Mouse (Mus musculus): ENCODE data around the gene Sfxn2.

Gene Sfxn2

GRCm38 (mm10) chr19:46572951-46573937, at the start of gene Sfxn2, which contains the start of gene Arl3:
Gene Sfxn2, plus strand, starts transcription at chr19:46573365.
Gene Arl3, minus strand, starts transcription at chr19:46573198.
- DNase-seq (ENCODE audit: low read depth, low spot score), result peak; percentile 96

GRCm38 (mm10) chr19:46523480-46524151, 49.5 kb upstream of the Sfxn2 start:
- peak; percentile 76 for DNase-seq (ENCODE audit: low read depth, low spot score)

- no peak for DNase-seq (ENCODE audit: low read depth, low spot score)
These were observed 49.0 kb upstream of the Sfxn2 start for GRCm38 (mm10) chr19:46524152-46524544.

GRCm38 (mm10) chr19:46524601-46525321, 48.4 kb upstream of the Sfxn2 start:
- peak; percentile 73 for DNase-seq (ENCODE audit: low read depth, low spot score)

GRCm38 (mm10) chr19:46525691-46526631, 47.2 kb upstream of the Sfxn2 start:
- DNase-seq (ENCODE audit: low read depth, low spot score), result peak; percentile 77

GRCm38 (mm10) chr19:46527632-46528528, 45.3 kb upstream of the Sfxn2 start:
- no peak for DNase-seq (ENCODE audit: low read depth, low spot score)

GRCm38 (mm10) chr19:46528529-46529213, 44.5 kb upstream of the Sfxn2 start:
- no peak for DNase-seq (ENCODE audit: low read depth, low spot score)

- DNase-seq (ENCODE audit: low read depth, low spot score), result no peak
These were observed 43.3 kb upstream of the Sfxn2 start for GRCm38 (mm10) chr19:46529601-46530448.

- no peak for DNase-seq (ENCODE audit: low read depth, low spot score)
These were observed 42.6 kb upstream of the Sfxn2 start for GRCm38 (mm10) chr19:46530449-46530990.

- DNase-seq (ENCODE audit: low read depth, low spot score), result no peak
These were observed 41.8 kb upstream of the Sfxn2 start for GRCm38 (mm10) chr19:46531071-46532030.

GRCm38 (mm10) chr19:46532031-46532688, 41.0 kb upstream of the Sfxn2 start:
- no peak for DNase-seq (ENCODE audit: low read depth, low spot score)

- DNase-seq (ENCODE audit: low read depth, low spot score), result no peak
These were observed 40.1 kb upstream of the Sfxn2 start for GRCm38 (mm10) chr19:46533066-46533465.

- DNase-seq (ENCODE audit: low read depth, low spot score), result no peak
These were observed 39.6 kb upstream of the Sfxn2 start for GRCm38 (mm10) chr19:46533525-46533924.

- DNase-seq (ENCODE audit: low read depth, low spot score), result no peak
These were observed 38.5 kb upstream of the Sfxn2 start for GRCm38 (mm10) chr19:46534542-46535098.

GRCm38 (mm10) chr19:46537357-46537756, 35.8 kb upstream of the Sfxn2 start:
- no peak for DNase-seq (ENCODE audit: low read depth, low spot score)

- peak; percentile 10 for DNase-seq (ENCODE audit: low read depth, low spot score)
These were observed 35.0 kb upstream of the Sfxn2 start for GRCm38 (mm10) chr19:46538213-46538612.
